Mouse (Mus musculus) midbrain, embryonic 14.5 days (tissue): ENCODE results near the gene Lysmd4. TPM values are rescaled to one million over a fixed set of nuclear protein-coding genes. Genes with fewer than 3 reads are reported as not detected.
A peak's percentile ranks its signal among the peaks of the same experiment; 100 is the strongest.

Experiments used
- ATAC-seq: fragments of 200-750 bp; cut with Nextera tagmentation; 2 replicates; pipeline ENCODE4 v1.8.0; 2017; ENCODE audit warnings: moderate number of reproducible peaks, moderate library complexity; ENCODE audit not compliant: low FRiP score, low TSS enrichment
- DNase-seq: peaks from one replicate; pipeline ENCODE4 v3.0.0-alpha.2; 2015
- H3K27ac ChIP-seq: fragments of 300-500 bp; sonication (generic); replicated peaks from 2 replicates; pipeline ENCODE4 v1.5.1; 2014; ENCODE audit warnings: mild to moderate bottlenecking, low read depth, low read length, moderate library complexity
- H3K27me3 ChIP-seq: fragments of 300-500 bp; sonication (generic); 2 replicates; pipeline ENCODE4 v1.6.1; 2014; ENCODE audit warnings: low read length, control low read depth, mixed read lengths; ENCODE audit not compliant: control insufficient read depth, insufficient read depth
- H3K36me3 ChIP-seq: fragments of 300-500 bp; sonication (generic); 2 replicates; pipeline ENCODE4 v1.6.1; 2014; ENCODE audit warnings: low read length, control low read depth; ENCODE audit not compliant: control insufficient read depth, insufficient read depth
- H3K4me1 ChIP-seq: fragments of 300-500 bp; sonication (generic); 2 replicates; pipeline ENCODE4 v1.6.1; 2014; ENCODE audit warnings: mild to moderate bottlenecking, antibody characterized with exemption, low read length, control low read depth; ENCODE audit not compliant: control insufficient read depth, insufficient read depth
- H3K4me2 ChIP-seq: fragments of 300-500 bp; sonication (generic); 2 replicates; pipeline ENCODE4 v1.6.1; 2014; ENCODE audit warnings: mild to moderate bottlenecking, low read length, moderate library complexity
- H3K4me3 ChIP-seq: fragments of 300-500 bp; sonication (generic); replicated peaks from 2 replicates; pipeline ENCODE4 v1.5.1; 2014; ENCODE audit warnings: low read depth, low read length
- H3K9ac ChIP-seq: fragments of 300-500 bp; sonication (generic); replicated peaks from 2 replicates; pipeline ENCODE4 v1.6.1; 2014; ENCODE audit warnings: mild to moderate bottlenecking, low read length, moderate library complexity
- H3K9me3 ChIP-seq: fragments of 300-500 bp; sonication (generic); 2 replicates; pipeline ENCODE4 v1.6.1; 2016; ENCODE audit warnings: low read length, control low read depth, mixed read lengths; ENCODE audit not compliant: control insufficient read depth
- WGBS: fragments of 180-500 bp; shearing (Covaris S2); extraction: QIAGEN DNeasy Blood & Tissue Kit; methylation state at CpG from one replicate; pipeline ENCODE4 v1.1.7; 2014; 5-methylcytosine and 5-hydroxymethylcytosine counted together
- polyA plus RNA-seq: library from polyadenylated mRNA; unstranded; fragments of >200 nt; fragmentation: Nextera tagmentation; extraction: Ambion mirVana; gene quantifications from 2 replicates; pipeline ENCODE4 v1.2.1, GENCODE M21; 2014

Lysmd4 gene
- polyA plus RNA-seq, 1 experiment from 2014 or later, result 30.0 TPM

- H3K36me3 ChIP-seq, result no peaks in the 10 kb centered on the region
- 0 out of 2 replicates have a peak, but pooled peaks cover 3% of the 10 kb centered on the region for H3K4me1 ChIP-seq
- no peak overlapping the region for H3K27ac ChIP-seq
- WGBS, result 88% methylated on average over 1 of the region's 1 CpGs
- H3K9me3 ChIP-seq, result no peaks in the 10 kb centered on the region
- DNase-seq, result no peak
- no peak for ATAC-seq
- H3K4me3 ChIP-seq, result no peak overlapping the region
- no peak overlapping the region for H3K9ac ChIP-seq
- H3K27me3 ChIP-seq, result no peaks in the 10 kb centered on the region
- H3K4me2 ChIP-seq, result no peak overlapping the region
Observed at GRCm38 (mm10) chr7:67208317-67208716, 14.0 kb upstream of the Lysmd4 start.

GRCm38 (mm10) chr7:67210004-67210833 is 12.1 kb upstream of the Lysmd4 start:
- Histone ChIP-seq H3K4me3 (no peak overlapping the region), H3K27me3 (no peaks in the 10 kb centered on the region), H3K27ac (no peak overlapping the region), H3K4me2 (no peak overlapping the region), H3K9me3 (no peaks in the 10 kb centered on the region), H3K36me3 (no peaks in the 10 kb centered on the region), H3K9ac (no peak overlapping the region), H3K4me1 (0 out of 2 replicates have a peak, but pooled peaks cover 3% of the 10 kb centered on the region)
- DNase-seq (no peak), ATAC-seq (no peak)
- WGBS, result 71% methylated on average over 6 of the region's 6 CpGs

GRCm38 (mm10) chr7:67211341-67211740 is 11.0 kb upstream of the Lysmd4 start:
- Histone ChIP-seq H3K4me2 (no peak overlapping the region), H3K27ac (no peak overlapping the region), H3K36me3 (no peaks in the 10 kb centered on the region), H3K9ac (no peak overlapping the region), H3K27me3 (no peaks in the 10 kb centered on the region), H3K4me1 (0 out of 2 replicates have a peak, but pooled peaks cover 3% of the 10 kb centered on the region), H3K9me3 (no peaks in the 10 kb centered on the region), H3K4me3 (no peak overlapping the region)
- DNase-seq (no peak), ATAC-seq (no peak)
- 65% methylated on average over 6 of the region's 6 CpGs for WGBS

GRCm38 (mm10) chr7:67211971-67212370 is 10.4 kb upstream of the Lysmd4 start:
- H3K4me3 ChIP-seq, result no peak overlapping the region
- ATAC-seq, result no peak
- H3K4me2 ChIP-seq, result no peak overlapping the region
- no peak for DNase-seq
- no peak overlapping the region for H3K9ac ChIP-seq
- H3K9me3 ChIP-seq, result no peaks in the 10 kb centered on the region
- no peaks in the 10 kb centered on the region for H3K36me3 ChIP-seq
- H3K27me3 ChIP-seq, result no peaks in the 10 kb centered on the region
- 58% methylated on average over 4 of the region's 4 CpGs for WGBS
- H3K4me1 ChIP-seq, result 0 out of 2 replicates have a peak, but pooled peaks cover 3% of the 10 kb centered on the region
- no peak overlapping the region for H3K27ac ChIP-seq

- no peaks in the 10 kb centered on the region for H3K4me1 ChIP-seq
- no peaks in the 10 kb centered on the region for H3K9me3 ChIP-seq
- no peak overlapping the region for H3K9ac ChIP-seq
- H3K27ac ChIP-seq, result no peak overlapping the region
- H3K27me3 ChIP-seq, result no peaks in the 10 kb centered on the region
- no peaks in the 10 kb centered on the region for H3K36me3 ChIP-seq
- WGBS, result 88% methylated on average over 1 of the region's 1 CpGs
- H3K4me3 ChIP-seq, result no peak overlapping the region
- ATAC-seq (no peak), DNase-seq (no peak)
- no peak overlapping the region for H3K4me2 ChIP-seq
Observed at GRCm38 (mm10) chr7:67213589-67213988, 8.8 kb upstream of the Lysmd4 start.

GRCm38 (mm10) chr7:67216351-67216750 is 6.0 kb upstream of the Lysmd4 start:
- Histone ChIP-seq H3K4me1 (no peaks in the 10 kb centered on the region), H3K4me3 (no peak overlapping the region), H3K4me2 (no peak overlapping the region), H3K27me3 (no peaks in the 10 kb centered on the region), H3K9ac (no peak overlapping the region), H3K36me3 (no peaks in the 10 kb centered on the region), H3K9me3 (no peaks in the 10 kb centered on the region), H3K27ac (no peak overlapping the region)
- ATAC-seq (no peak), DNase-seq (no peak)
- 91% methylated on average over 6 of the region's 6 CpGs for WGBS

GRCm38 (mm10) chr7:67217025-67217424 is 5.3 kb upstream of the Lysmd4 start:
- Histone ChIP-seq H3K36me3 (no peaks in the 10 kb centered on the region), H3K27ac (no peak overlapping the region), H3K4me1 (0 out of 2 replicates have a peak, but pooled peaks cover 6% of the 10 kb centered on the region), H3K4me3 (no peak overlapping the region), H3K27me3 (no peaks in the 10 kb centered on the region), H3K9me3 (no peaks in the 10 kb centered on the region), H3K9ac (no peak overlapping the region), H3K4me2 (no peak overlapping the region)
- ATAC-seq (no peak), DNase-seq (peak; percentile 59)
- 71% methylated on average over 3 of the region's 3 CpGs for WGBS

GRCm38 (mm10) chr7:67225943-67226625 is 3.7 kb downstream of the Lysmd4 start:
- no peak overlapping the region for H3K9ac ChIP-seq
- H3K9me3 ChIP-seq, result no peaks in the 10 kb centered on the region
- WGBS, result 93% methylated on average over 15 of the region's 15 CpGs
- H3K4me2 ChIP-seq, result no peak overlapping the region
- DNase-seq (no peak), ATAC-seq (no peak)
- peaks cover 31% of the 10 kb centered on the region for H3K36me3 ChIP-seq
- peaks cover 25% of the 10 kb centered on the region for H3K4me1 ChIP-seq
- no peak overlapping the region for H3K4me3 ChIP-seq
- H3K27me3 ChIP-seq, result no peaks in the 10 kb centered on the region
- H3K27ac ChIP-seq, result no peak overlapping the region
